Mouse (Mus musculus) kidney, adult 18-20 months (tissue): Measurements from ENCODE around the gene Myo18b.

Experiments used
- DNase-seq: peaks from one replicate; pipeline ENCODE4 v3.0.0; 2021

Myo18b gene

GRCm38 (mm10) chr5:112895674-112896654 lies at the start of gene Myo18b:
Myo18b (minus strand) TSS chr5:112896362.
- DNase-seq, result no peak

- DNase-seq, result no peak
Observed at GRCm38 (mm10) chr5:112945925-112946324, 49.8 kb upstream of the Myo18b start.

GRCm38 (mm10) chr5:112942244-112942643 lies 46.1 kb upstream of the Myo18b start:
- no peak for DNase-seq

GRCm38 (mm10) chr5:112941001-112941400 lies 44.8 kb upstream of the Myo18b start:
- DNase-seq, result no peak

- DNase-seq, result no peak
Observed at GRCm38 (mm10) chr5:112936632-112937031, 40.5 kb upstream of the Myo18b start.

GRCm38 (mm10) chr5:112935436-112935835 lies 39.3 kb upstream of the Myo18b start:
- no peak for DNase-seq

- DNase-seq, result no peak
Observed at GRCm38 (mm10) chr5:112932878-112933567, 36.9 kb upstream of the Myo18b start.

GRCm38 (mm10) chr5:112931901-112932300 lies 35.7 kb upstream of the Myo18b start:
- no peak for DNase-seq

- DNase-seq, result no peak
Observed at GRCm38 (mm10) chr5:112928201-112928881, 32.2 kb upstream of the Myo18b start.

GRCm38 (mm10) chr5:112925422-112925821 lies 29.3 kb upstream of the Myo18b start:
- DNase-seq, result no peak

GRCm38 (mm10) chr5:112924806-112925205 lies 28.6 kb upstream of the Myo18b start:
- no peak for DNase-seq

GRCm38 (mm10) chr5:112923841-112924240 lies 27.7 kb upstream of the Myo18b start:
- DNase-seq, result no peak

GRCm38 (mm10) chr5:112921914-112922313 lies 25.8 kb upstream of the Myo18b start:
- DNase-seq, result peak; percentile 24

GRCm38 (mm10) chr5:112910381-112910780 lies 14.2 kb upstream of the Myo18b start:
- no peak for DNase-seq

GRCm38 (mm10) chr5:112908169-112908614 lies 12.0 kb upstream of the Myo18b start:
- no peak for DNase-seq

- no peak for DNase-seq
Observed at GRCm38 (mm10) chr5:112907504-112907903, 11.3 kb upstream of the Myo18b start.

GRCm38 (mm10) chr5:112893462-112894060 lies 2.6 kb downstream of the Myo18b start:
- DNase-seq, result no peak

GRCm38 (mm10) chr5:112892411-112892810 lies 3.8 kb downstream of the Myo18b start:
- no peak for DNase-seq

GRCm38 (mm10) chr5:112888651-112889050 lies 7.5 kb downstream of the Myo18b start:
- DNase-seq, result no peak

- peak; percentile 43 for DNase-seq
Observed at GRCm38 (mm10) chr5:112886687-112887491, 9.3 kb downstream of the Myo18b start.

- DNase-seq, result no peak
Observed at GRCm38 (mm10) chr5:112877391-112878115, 18.6 kb downstream of the Myo18b start.
